Mouse (Mus musculus): Measurements from ENCODE around the gene Elp1.

GRCm38 (mm10) chr4:56850724-56851123 is 48.6 kb upstream of the Elp1 start:
- TF ChIP-seq EP300 (IDR thresholded peaks at IDR 0.05; ENCODE audit: low read length) (no peak), JUND (conservative IDR thresholded peaks at IDR 0.05; ENCODE audit: low read depth, low read length) (no peak), CTCF (conservative IDR thresholded peaks at IDR 0.05 in 1 of 2, IDR thresholded peaks at IDR 0.05 in 1 of 2; ENCODE audit: low read depth in 2 of 2, low read length in 2 of 2) (no peak), POLR2A (IDR thresholded peaks at IDR 0.05; ENCODE audit: low read depth, low read length) (no peak), RCOR1 (conservative IDR thresholded peaks at IDR 0.05; ENCODE audit: low read depth, low read length) (no peak), ZC3H11A (IDR thresholded peaks at IDR 0.05; ENCODE audit: low read depth, low read length) (no peak)

All from CH12.LX (cell line).